ENCODE assay signal across 9 mouse cellular contexts in the genomic region with DNA sequence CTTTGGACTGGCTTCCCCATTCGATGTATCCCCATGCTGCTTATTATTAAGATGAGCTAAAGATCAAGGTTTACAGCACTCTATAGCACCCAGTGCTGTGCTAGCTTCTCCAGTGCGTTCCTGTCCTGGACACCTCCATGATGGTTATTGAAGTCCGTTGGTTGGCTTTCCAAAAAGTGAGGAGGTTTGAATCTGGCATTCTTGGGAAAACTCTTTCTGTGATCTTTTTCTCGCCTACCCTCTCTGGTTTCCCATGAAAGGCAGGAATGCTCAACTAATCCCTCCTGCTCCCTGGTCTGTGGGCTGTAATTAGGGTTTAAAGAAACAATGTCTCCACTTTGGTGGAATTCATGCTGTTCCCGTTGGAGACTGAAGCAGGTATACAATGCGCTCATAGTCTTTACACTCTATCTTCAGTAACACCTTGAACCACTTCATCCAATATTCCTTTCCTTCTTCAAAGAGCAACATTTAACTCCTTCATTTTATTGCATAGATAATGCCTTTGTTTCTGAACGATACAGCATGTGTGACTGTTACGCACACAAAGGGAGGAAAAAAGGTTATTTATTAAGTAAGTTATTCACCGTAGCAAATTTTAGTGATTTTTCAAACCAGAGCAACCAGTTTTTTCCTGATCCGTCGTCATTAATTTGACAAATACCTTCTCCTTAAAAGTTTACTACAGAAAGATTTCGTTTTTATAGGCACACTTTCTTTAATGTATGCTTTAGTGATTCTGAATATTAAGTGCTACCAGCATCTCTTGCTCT. TPM values are rescaled to one million over a fixed set of nuclear protein-coding genes. Genes with fewer than 3 reads are reported as not detected.
DNase-seq lines count a peak whose midpoint lies in the region; ATAC-seq and TF ChIP-seq lines count a peak whose summit lies in the region.
"Had no signal": no experiment of that assay in that cellular context is flagged by ENCODE, and none has a peak within 500 bp of the region (broad histone marks: within the 10 kb centered on the region; RNA-seq: fewer than 3 reads in every experiment).

No protein-coding gene starts in this region.

- H3K27me3 ChIP-seq in forebrain, embryonic 12.5 days: peaks cover 5% of the 10 kb centered on the region
- 0 out of 2 replicates have a peak, but pooled peaks cover 4% of the 10 kb centered on the region for H3K27me3 ChIP-seq in limb, embryonic 13.5 days
- no peaks in the 10 kb centered on the region for H3K27me3 ChIP-seq in stomach, embryonic 15.5 days (replicated peaks)

- H3K4me2 ChIP-seq in forebrain, embryonic 12.5 days: peak overlapping the region; percentile 51
- peak overlapping the region; percentile 51 for H3K4me2 ChIP-seq in limb, embryonic 13.5 days (replicated peaks)
- peak overlapping the region; percentile 35; the same call in 1 of the 2 replicates for H3K4me2 ChIP-seq in stomach, embryonic 15.5 days
- H3K4me2 ChIP-seq: liver, embryonic 11.5 days had no signal

- no peak overlapping the region for H3K27ac ChIP-seq in layer of hippocampus, adult 2 months
- H3K27ac ChIP-seq in forebrain, embryonic 12.5 days: peak overlapping the region; percentile 53; the same call in 1 of the 2 replicates
- H3K27ac ChIP-seq in limb, embryonic 13.5 days: peak overlapping the region; percentile 53; the same call in 1 of the 2 replicates
- no peak overlapping the region for H3K27ac ChIP-seq in stomach, embryonic 15.5 days

- peak overlapping the region; percentile 33; the same call in 1 of the 2 replicates for H3K9ac ChIP-seq in forebrain, embryonic 12.5 days
- H3K9ac ChIP-seq in limb, embryonic 13.5 days: no peak overlapping the region
- no peak overlapping the region for H3K9ac ChIP-seq in stomach, embryonic 15.5 days

- peak overlapping the region; percentile 8; the same call in 1 of the 2 replicates for H3K4me3 ChIP-seq in layer of hippocampus, adult 2 months
- H3K4me3 ChIP-seq in forebrain, embryonic 12.5 days (replicated peaks): peak overlapping the region; percentile 20
- no peak overlapping the region for H3K4me3 ChIP-seq in limb, embryonic 13.5 days
- H3K4me3 ChIP-seq in stomach, embryonic 15.5 days (replicated peaks): no peak overlapping the region

- H3K36me3 ChIP-seq in forebrain, embryonic 12.5 days (replicated peaks): no peaks in the 10 kb centered on the region
- H3K36me3 ChIP-seq in limb, embryonic 13.5 days: no peaks in the 10 kb centered on the region
- H3K36me3 ChIP-seq in stomach, embryonic 15.5 days: no peaks in the 10 kb centered on the region

- TF ChIP-seq CTCF in layer of hippocampus, adult 2 months (conservative IDR thresholded peaks at IDR 0.05): no peak

- no peak for DNase-seq in layer of hippocampus, adult 2 months (ENCODE audit: low spot score in 2 of 2)
- no peak for DNase-seq in layer of hippocampus, adult 8-10 months (ENCODE audit: low spot score in 2 of 2)
- DNase-seq in cerebellum, postnatal 10 days: no peak
- no peak for DNase-seq in adrenal gland, adult 2 months
- DNase-seq in urinary bladder, adult 2 months (ENCODE audit: low spot score): no peak

- 9% methylated on average over 12 of the region's 12 CpGs for WGBS in forebrain, embryonic 12.5 days
- 21% methylated on average over 12 of the region's 12 CpGs for WGBS in limb, embryonic 13.5 days
- WGBS in stomach, embryonic 15.5 days: 48% methylated on average over 12 of the region's 12 CpGs

- peaks cover 20% of the 10 kb centered on the region for H3K4me1 ChIP-seq in forebrain, embryonic 12.5 days
- peaks cover 31% of the 10 kb centered on the region for H3K4me1 ChIP-seq in limb, embryonic 13.5 days
- H3K4me1 ChIP-seq in stomach, embryonic 15.5 days: peaks cover 4% of the 10 kb centered on the region

- H3K9me3 ChIP-seq in forebrain, embryonic 12.5 days: no peaks in the 10 kb centered on the region
- no peaks in the 10 kb centered on the region for H3K9me3 ChIP-seq in limb, embryonic 13.5 days
- no peaks in the 10 kb centered on the region for H3K9me3 ChIP-seq in stomach, embryonic 15.5 days

- ATAC-seq in forebrain, embryonic 12.5 days (ENCODE audit: low FRiP score): peak; percentile 49; the same call in 1 of the 2 replicates
- 0 out of 2 replicates have a peak, but pooled peaks have one; percentile 20 for ATAC-seq in limb, embryonic 13.5 days (ENCODE audit: low FRiP score, low read depth)
- no peak for ATAC-seq in stomach, embryonic 15.5 days (ENCODE audit: insufficient read depth, low FRiP score, low read depth)

RNA-seq across cellular contexts. Expression of a gene that starts 47.6 kb away (rescaled TPM):
- total RNA-seq in layer of hippocampus, adult 2 months (2021): 10 to 100 TPM; 38.2 to 41.7 TPM
- total RNA-seq in layer of hippocampus, adult 8-10 months (2022): 10 to 100 TPM; 36.2 to 39.6 (median 37.4) TPM
- polyA plus RNA-seq in forebrain, embryonic 12.5 days (2016; fragmentation: Nextera tagmentation; extraction: Ambion mirVana): 59.1 and 61.2 TPM in 2 replicates
- polyA plus RNA-seq in limb, embryonic 13.5 days (2015; fragmentation: Nextera tagmentation; extraction: Ambion mirVana): 45.0 and 48.7 TPM in 2 replicates
- 39.4 and 39.7 TPM in 2 replicates for polyA plus RNA-seq in stomach, embryonic 15.5 days (2015; fragmentation: Nextera tagmentation; extraction: Ambion mirVana)
- total RNA-seq in adrenal gland, adult 2 months (2021): 10 to 100 TPM; 34.1 to 38.6 TPM
- polyA plus RNA-seq in adrenal gland, adult 2 months (2012; rRNA removed): 1.0 and 2.0 TPM in 2 replicates
- 24.4 and 26.9 TPM in 2 replicates for polyA plus RNA-seq in urinary bladder, adult 2 months (2012; rRNA removed)

Comparison
In these comparisons a context has a peak if more than half of its experiments do, and no peak if none do; other contexts are left out.
1. H3K27ac ChIP-seq: peak in forebrain, embryonic 12.5 days (single experiment) and limb, embryonic 13.5 days (single experiment); none in layer of hippocampus, adult 2 months (single experiment) and stomach, embryonic 15.5 days (single experiment).
2. H3K4me3 ChIP-seq: peak in layer of hippocampus, adult 2 months (single experiment) and forebrain, embryonic 12.5 days (single experiment); none in limb, embryonic 13.5 days (single experiment) and stomach, embryonic 15.5 days (single experiment).
3. Peak in every context shown above with its lines, with median percentiles within 50 percentile points of each other: H3K4me2 ChIP-seq.